Mouse (Mus musculus): ENCODE data around the gene Ebpl.
"Not testable (repeated sequence)": the region's sequence is repeated elsewhere in the genome, so short reads cannot be mapped to it uniquely, and the experiment has no call there.

Ebpl gene

DNA sequence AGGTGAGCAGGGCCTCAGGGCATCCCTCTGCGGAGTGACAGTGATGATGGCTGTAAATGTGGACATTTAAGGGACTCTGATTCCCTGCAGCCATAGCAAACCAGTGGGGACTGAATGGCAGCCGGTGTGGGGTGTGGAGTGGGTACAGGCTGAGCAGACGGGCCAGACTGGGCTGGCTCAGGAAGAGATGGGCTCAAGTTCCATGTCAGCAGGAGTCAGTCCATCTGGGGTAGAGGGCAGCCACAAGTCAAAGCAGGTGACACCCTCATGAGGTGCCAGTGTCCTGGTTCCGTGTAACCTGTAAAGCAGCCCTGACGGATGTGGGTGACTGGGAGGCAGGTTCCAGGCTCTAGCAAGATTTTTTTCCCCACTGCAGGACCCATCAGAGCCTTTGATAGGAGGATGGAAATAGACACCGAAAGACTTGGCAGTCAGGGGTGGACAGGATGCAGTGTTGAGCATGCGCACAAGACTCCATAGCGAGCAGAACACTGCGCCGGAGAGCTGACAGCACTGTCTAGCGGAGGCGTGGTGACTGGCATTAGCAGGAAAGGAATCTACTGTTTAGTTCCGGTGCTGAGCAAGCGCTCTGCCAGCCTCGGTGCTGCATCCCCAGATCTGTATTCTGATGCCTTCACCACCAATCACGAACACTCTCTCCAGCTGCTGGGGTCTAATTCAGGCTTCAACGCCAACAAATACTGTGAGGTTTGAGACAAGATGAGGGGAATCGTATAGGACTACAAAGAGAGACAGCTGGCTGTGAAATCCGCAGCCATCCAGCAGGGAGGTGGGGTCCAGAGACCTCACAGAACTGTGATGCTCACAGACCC is 32.4 kb downstream of the Ebpl start:
- DNase-seq (ENCODE audit: low read depth, low spot score) = peak; percentile 16

DNA sequence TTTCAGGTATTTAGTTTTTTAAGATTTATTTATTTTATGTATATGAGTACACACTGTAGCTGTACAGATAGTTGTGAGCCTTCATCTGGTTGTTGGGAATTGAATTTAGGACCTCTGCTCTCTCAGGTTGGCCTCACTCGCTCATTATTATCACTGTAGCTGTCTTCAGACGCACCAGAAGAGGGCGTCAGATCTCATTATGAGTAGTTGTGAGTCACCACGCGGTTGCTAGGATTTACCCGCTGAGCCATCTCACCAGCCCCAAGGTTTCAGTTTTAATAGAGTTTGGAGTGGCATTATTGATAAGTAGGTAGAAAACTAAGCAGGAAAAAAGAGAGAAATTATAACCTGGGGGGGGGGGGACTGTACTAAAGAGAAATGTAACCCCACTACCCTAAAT is 33.2 kb downstream of the Ebpl start:
- DNase-seq (ENCODE audit: low read depth, low spot score) = not testable (repeated sequence)

DNA sequence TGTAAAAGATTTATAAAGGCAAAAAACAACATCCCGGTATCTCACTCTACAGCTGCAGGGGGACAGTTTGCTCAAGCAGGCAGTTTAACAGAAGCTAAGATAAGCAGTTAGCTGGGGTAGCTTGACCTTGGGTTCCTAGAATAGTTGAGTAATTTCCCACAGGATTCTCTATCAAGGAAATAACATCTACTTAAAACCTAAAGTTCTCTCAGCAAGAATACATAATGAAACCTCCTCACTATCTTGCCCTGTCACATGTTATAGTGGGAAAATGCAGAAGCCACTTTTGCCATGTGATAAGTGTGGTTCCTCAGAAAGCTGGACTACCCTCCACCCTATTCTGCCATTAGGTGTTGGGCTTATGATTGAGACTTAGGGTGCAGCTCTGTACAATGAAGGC is 37.5 kb downstream of the Ebpl start:
- DNase-seq (ENCODE audit: low read depth, low spot score) = no peak

DNA sequence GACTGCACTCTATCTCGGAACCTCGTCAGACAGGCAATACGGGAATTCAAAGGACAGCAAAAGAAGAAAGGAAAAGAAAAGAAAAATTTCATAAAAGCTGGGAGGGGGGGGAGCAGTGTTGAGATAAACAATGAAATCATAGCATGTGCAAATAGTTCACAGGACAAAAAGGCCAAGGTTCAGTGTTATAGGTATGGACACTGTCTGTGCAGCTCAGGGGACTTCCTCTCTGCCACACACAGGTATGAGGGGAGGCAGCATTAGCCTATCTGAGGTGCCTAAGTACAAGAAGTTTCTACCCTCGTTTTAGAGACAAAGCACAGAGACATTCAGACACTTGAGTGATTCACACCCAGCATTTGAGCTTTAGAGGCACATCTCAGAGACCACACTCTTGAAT is 39.0 kb downstream of the Ebpl start:
- no peak for DNase-seq (ENCODE audit: low read depth, low spot score)

DNA sequence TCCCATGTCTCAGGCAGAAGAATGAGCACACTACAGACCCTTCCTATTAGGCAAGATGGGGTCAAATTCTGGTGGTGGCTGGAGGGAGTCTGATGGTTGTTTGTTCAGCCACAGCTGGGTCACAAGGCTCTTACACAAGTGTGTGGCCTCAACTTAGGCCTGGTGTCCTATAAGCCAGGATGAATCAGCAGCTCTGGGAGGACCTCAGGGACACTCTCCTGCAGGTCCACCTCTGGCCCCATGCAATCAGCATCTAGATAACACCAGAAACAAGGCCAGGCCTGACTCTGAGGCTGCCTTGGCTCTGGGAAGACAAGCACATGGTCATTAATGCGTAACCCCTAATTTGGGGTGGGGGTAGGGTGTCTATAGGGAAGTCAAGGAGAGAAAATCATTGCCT is 39.5 kb downstream of the Ebpl start:
- no peak for DNase-seq (ENCODE audit: low read depth, low spot score)

DNA sequence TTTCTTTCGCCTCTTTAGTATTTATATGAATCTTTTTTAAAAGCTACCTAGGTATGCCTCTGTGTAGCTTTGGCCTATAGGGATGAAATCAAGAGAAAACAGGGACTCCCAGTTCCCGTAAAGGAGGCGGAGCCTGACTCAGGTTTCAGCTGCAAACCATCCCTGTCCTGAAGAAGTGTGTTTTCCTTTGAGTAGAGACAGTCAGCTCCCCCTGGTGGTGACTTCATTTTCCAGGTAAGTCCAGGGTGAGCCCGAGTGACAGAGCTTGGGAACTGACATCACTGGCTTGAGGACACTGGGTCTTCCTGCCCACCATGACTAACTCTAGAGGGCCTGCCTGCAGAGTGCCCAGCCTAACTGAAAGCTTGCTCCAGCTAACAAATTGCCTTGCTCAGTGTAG is 43.4 kb downstream of the Ebpl start:
- peak; percentile 49 for DNase-seq (ENCODE audit: low read depth, low spot score)

DNA sequence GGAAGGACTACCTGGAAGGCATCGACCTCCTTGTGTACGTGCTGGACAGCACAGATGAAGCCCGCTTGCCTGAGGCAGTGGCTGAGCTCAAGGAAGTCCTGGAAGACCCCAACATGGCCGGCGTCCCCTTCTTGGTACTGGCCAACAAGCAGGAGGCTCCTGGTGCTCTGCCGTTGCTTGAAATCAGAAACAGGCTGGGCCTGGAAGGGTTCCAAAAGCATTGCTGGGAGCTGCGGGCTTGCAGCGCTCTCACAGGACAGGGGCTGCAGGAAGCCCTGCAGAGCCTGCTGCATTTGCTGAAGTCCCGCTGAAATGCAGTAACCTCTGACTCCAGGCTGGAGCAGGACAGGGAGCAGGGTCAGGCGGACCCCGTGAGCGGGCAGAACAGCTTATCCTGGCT is 49.3 kb downstream of the Ebpl start:
- DNase-seq (ENCODE audit: low read depth, low spot score) = no peak

DNA sequence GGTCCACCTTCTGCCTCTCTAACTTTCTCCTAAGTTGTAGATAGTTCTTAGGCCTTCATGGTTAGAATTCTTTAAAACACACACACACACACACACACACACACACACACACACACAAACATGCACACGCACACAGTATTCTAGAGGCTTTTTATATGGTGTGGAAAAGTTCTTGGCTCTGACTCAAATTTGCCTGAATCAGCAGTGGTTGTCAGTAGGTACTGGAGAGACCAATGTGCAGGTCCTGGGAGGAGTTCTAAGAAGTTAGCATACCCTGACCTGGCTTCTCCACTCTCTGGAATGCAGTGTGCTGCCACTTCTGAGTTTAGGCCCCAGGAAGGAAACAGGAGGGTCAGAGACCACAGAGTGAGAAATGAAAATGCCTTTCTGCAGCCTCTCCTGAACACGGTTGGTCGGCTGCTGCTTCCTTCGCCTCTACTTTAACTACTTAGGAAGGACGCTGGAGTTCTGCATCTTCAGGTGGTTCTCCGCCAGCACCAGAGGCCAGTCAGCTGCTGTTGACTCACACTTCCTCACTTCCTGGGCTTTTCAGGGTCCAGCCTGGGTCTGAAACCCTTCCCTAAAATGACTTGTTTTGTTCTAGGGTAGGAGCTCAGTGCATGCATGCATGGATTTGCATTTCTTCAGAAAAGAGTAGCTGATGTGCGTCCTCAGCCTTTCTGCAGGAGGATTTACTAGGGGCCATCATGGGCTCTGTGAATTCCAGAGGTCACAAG is 50.0 kb downstream of the Ebpl start:
- no peak for DNase-seq (ENCODE audit: low read depth, low spot score)

DNA sequence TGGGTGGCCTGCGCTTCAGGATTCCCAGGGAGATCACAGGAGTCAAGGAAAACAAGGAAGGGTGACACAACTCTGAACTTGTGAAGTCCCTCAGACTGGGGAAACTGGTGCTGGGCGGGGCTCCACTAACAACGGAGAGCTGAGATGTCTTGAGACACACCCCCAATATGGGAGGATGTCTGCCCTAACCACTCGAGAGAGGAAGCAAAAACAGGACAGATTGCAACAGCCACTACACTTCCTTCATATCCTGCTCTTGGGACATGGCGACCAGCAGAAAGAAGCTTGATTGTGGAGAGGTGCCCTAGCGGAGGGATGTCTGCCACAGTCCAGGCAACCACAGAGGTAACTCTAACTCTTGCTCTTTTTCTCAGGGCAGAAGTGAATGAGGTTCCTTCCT is 50.6 kb downstream of the Ebpl start, which contains the start of gene Arl11:
TSS of gene Arl11 (plus strand) at position 161 of the 400 bp plus-strand sequence.
- DNase-seq (ENCODE audit: low read depth, low spot score) = no peak

DNA sequence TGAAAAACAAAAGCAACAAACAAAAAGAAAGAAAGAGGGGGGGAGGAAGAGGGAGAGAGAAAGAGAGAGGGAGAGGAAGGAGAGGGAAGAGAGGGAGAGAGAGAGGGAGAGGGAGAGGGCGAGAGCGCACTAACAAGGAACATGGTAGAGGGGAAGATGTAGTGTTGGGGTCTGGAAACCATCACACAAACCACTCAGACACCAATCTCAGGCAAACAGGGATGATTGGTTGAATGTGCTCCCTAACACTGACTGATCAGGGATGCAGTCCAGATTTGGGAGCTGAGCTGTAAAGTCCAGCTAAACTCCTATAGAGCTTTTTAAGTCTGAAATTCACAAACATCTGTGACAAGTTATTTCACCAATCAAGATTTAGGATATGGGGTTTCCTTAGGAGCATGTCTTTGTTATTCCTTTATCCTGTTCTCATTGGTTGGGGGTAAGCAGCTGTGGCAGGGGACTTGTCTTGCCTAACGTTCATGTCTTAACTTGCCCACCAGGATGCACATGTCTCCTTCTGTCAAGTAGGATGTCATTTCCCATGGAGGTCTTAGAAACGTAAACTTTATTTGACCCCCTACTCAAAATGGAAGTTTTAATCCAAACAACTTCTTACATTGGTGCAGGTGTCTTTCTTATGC is 56.1 kb downstream of the Ebpl start:
- DNase-seq (ENCODE audit: low read depth, low spot score) = no peak

DNA sequence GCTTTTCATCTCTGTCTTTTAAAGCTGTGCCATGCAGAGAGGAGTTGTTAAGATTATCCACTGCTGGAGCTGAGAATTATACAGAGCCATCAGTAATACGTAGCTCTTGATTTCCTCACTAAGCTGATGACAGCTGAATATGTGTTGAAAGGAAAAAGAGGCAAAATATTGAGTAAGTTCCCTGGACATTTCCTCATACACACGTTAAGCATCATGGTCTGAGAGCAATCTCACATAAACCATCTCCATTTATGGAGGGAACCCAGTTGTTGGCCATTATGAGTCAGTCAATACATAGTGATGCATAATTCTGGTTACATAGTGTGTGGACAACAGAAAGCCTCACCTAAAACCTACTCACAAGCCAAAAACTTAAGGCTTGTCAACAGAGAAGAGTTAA is 57.8 kb downstream of the Ebpl start:
- no peak for DNase-seq (ENCODE audit: low read depth, low spot score)

DNA sequence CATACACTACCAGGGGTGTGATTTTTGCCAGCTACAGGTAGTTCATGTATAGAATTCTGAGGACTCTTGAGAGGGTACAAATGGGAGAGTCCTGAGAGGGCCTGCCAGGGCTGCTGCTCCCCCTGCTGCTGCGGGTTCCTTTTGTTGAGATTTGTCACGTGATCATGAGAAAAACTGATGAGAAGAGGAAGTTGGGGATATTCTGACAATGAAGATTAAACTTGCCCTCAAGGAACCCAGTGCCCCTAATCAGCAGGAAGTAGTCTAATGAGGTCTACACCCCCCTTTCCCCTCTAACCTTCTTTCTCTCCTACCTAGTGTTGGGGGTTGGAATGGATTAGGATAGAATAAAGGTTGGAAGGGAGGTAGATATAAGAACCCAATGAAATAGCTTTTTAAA is 58.9 kb downstream of the Ebpl start:
- DNase-seq (ENCODE audit: low read depth, low spot score) = no peak

DNA sequence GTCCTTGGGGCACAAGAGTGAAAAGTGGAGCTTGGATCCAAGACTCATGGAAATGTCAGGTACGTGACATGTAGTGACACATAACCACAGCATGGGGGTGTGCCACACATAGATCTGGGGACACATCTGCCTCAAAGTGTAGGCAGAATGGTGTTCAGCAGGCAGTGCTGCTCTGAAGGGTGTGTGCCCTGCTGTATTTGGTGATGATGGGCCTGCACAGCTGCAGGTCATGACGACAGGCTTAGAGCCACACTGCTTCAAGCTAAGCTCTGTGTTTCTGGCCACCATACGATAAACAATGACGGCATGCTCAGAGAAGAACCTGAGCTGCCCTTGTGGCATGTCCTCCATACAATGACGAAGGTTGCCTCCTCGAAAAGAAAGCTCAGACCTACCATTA is 60.4 kb downstream of the Ebpl start:
- DNase-seq (ENCODE audit: low read depth, low spot score) = no peak

DNA sequence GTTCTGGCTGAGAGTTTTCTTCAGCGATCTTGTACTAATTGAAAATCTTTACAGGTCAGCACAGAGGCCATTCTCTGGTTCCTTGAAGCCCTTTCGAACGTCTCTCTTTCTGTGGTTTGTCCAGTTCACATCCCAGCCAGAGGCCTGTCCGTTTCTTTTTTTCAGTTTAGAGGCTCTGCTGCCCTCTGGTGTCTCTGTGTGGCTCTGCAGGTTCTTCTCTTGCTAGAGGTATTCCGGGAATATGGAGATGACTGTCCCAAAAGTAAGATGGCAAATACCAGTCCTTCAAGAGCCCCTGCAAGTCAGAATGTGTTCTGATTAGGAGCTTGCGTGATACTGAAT is 65.5 kb downstream of the Ebpl start:
- DNase-seq (ENCODE audit: low read depth, low spot score) = peak; percentile 45

DNA sequence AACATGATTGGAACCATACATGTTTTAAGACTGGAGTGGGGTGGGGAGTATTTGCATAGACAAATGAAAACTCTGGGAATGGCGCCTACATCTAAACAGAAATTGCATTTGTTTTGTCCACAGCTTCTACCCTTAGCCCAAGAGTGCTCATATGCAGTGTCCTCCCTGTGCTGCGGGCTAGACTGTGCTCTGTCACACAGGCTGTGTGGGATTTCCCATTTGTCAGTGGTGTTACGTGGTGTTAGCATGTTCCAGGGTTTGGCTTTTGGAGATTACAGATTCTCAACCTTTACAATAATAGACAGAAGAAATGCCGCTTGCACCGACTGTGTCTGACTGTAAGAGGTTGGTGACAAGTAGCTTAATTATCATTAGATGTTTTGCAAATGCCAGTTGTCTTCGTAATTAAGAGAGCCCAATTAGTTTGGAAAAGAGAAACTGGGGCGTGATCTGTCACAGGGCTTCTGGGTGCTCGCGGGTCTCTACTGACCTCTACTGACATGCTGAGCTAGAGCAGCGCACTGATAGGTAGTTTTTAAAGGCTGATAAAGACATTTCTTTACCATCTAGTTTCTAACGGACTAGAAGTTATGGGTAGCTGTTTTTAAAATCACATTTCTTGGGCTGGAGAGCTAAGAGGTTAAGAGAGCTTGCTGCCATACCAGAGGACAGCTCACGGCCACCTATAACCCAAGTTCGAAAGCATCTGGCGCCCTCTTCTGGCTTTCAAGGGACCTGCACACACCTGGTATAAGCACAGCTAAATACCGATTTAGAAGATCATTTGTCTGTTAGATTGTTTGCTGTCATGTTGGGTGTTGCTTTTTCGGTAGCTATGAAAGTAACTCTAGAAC is 66.1 kb downstream of the Ebpl start:
- peak; percentile 39 for DNase-seq (ENCODE audit: low read depth, low spot score)

DNA sequence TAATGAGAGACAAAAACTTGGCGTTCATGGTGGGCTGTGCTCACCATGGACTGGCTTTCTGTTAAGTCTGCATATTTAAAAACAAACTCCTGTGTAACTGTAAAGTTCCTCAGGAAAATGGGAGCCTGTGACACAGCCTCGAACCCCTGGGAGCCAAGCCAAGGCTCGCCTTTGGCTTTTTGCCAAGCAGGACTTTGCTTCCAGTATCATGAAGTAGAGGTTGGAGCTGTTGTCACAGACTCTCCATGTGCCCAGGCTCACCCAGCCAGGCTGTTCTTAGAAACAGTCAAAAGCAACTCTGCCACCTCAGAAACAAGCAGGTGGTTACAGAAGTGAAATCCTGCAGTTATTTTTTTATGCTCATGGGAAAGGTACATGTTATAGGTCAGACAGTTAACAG is 69.6 kb downstream of the Ebpl start:
- no peak for DNase-seq (ENCODE audit: low read depth, low spot score)

DNA sequence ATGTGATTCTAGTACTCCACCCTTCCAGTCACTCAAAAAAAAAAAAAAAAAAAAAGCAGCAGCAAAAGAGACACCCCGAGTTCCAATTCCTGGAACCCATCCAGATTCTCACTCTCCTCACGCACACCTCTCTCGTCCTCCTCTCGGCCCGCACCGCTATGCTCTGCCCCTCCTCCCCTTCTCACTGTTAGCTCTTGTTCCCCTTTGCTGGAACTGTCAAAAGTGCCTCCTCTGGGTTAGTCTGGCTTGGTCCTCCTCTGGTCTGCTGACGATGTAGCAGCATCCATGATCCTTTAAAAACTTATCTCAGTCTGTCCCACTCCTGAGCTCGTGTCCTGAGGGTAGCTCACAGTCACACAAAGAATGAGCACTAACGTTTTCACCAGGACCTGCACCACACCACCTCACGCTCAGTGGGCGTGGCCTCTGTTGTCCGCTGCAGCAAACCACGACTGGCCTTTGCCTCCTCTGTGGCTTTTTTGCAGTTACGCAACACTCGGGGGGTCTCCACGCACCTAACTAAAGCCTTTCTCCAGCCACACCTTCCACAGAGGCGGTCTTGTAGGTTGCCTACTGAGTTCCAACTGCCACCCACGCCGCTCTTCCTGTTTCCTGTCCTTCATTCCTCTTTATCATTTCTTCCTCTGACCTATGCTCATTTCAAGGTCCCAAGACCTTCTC is 71.5 kb downstream of the Ebpl start:
- DNase-seq (ENCODE audit: low read depth, low spot score) = no peak

Data from embryo, embryonic 11.5 days (tissue).